Mouse (Mus musculus) fat pad, adult 2 months (tissue): ENCODE measurements at regions not wholly inside any gene's neighbourhood (a gene's known extent, or its start where the extent isn't known, plus 50 kb on each side); places are given as distances from the start of the nearest gene placed in this dataset.
"Not testable (repeated sequence)": the region's sequence is repeated elsewhere in the genome, so short reads cannot be mapped to it uniquely, and the experiment has no call there.

ENCODE experiments used
- DNase-seq: peaks from one replicate; pipeline ENCODE4 v3.0.0-alpha.2; 2011; ENCODE audit warnings: low read depth, low spot score; ENCODE audit errors: extremely low read depth

GRCm38 (mm10) chr5:40177982-40178748, 422.9 kb upstream of the Hs3st1 start:
- no peak for DNase-seq

DNA sequence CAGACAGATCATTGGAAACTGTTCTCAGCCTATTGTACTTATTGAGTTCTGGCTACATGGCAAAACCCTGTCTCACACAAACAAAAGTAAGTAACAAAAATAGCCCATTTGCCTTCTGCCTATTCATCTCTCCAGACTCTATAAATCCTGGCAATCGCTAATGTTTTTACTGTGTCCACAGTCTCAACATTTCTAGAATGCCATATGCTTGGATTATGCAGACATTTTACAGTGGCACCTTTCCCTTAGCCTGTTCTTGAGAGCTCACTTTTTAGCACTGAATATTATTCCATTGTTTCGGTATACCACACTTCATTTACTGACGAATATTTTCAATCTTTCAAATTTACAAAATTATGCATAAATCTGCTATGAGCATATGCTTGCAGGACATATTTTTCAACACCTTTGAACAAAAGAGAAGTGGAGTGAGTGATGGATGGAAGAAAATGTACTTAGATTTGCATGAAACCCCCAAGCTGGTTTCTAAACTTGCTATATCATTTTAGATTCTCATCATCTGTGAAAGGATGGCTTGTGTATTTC, 381.5 kb upstream of the Hs3st1 start:
- no peak for DNase-seq

DNA sequence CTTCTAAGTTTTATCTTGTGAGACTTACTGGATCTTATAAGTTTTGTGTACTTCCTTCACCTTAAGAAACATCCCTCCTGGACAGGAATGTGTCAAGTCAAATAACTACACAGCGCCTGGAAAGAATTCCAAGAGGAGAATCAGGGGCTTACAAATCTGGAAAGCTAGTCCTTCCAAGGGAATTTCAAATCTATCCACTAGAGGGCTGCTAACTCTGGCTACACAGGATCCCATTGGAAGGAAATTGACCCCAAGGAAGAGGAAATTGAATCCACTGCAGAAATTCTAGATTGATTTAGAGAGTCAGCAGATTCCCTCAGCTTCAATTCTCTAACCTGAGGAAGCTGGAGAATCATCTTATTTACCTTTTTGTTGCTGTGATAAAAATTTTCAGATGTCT, 369.1 kb upstream of the Hs3st1 start:
- DNase-seq = no peak

- DNase-seq = no peak
These were observed 361.6 kb upstream of the Hs3st1 start for GRCm38 (mm10) chr5:40116849-40117248.

GRCm38 (mm10) chr5:40089576-40089975, 334.3 kb upstream of the Hs3st1 start:
- not testable (repeated sequence) for DNase-seq

DNA sequence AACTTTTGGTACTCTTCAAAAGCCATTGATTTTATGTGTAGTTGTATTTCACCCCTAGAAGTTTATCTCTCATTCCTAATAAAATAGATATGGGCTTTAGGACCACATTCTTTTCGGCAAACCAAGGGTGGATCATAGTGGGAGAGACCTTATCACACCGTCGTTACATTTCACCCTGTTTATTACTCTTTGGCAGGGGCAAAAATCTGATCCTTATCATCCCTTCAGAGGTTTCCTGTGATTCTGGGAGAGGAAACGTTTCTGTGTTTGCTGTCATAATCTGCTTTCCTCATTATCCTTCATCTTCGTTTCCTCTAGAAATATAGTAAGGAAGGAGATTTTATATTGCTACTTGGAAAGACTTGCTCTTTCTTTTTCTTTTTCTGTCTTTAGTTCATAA, 290.0 kb upstream of the Hs3st1 start:
- DNase-seq = no peak

GRCm38 (mm10) chr5:40034452-40034851, 279.2 kb upstream of the Hs3st1 start:
- no peak for DNase-seq

GRCm38 (mm10) chr5:40033686-40034085, 278.4 kb upstream of the Hs3st1 start:
- DNase-seq = no peak

GRCm38 (mm10) chr5:40030261-40030660, 275.0 kb upstream of the Hs3st1 start:
- DNase-seq = no peak

GRCm38 (mm10) chr5:40015946-40016345, 260.7 kb upstream of the Hs3st1 start:
- no peak for DNase-seq

DNA sequence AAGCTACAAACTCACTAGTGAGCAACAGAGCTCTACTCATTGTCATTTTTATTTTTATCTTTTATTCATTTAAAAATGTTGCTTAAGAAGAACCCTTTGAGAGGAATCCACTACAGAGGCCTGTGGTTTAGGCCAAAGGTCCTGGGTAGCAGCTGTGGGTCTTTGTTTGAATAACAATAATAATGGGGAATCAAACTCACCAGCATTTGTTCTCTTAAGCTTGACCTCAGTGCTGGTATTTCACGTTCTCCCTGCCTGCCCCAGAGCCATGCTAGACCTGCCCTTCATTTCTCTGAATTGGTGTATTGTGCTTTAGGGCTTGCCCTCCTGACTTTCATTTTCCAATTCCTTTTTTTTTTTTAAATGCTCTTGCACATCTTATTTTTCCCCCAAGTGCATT, 232.8 kb upstream of the Hs3st1 start:
- DNase-seq = no peak

DNA sequence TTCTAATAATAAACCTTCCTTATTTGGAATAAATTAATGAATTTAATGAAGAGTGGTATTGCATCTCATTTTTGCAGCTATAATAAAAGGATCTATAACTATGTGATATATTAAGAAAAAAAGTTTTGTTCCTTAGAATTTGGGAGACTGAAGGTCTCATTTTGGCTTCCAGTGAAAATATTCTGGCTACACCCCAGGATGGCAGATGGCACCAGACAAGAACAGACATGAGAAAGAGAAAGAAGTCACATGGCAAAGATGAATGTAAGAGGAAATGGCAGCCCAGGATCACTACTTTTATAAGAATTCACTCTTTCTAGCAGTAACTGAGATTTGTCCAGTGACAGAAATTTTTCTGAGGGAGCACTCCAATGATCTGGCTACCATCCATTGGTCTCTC, 209.1 kb upstream of the Hs3st1 start:
- DNase-seq = no peak

GRCm38 (mm10) chr5:39960981-39961380, 205.7 kb upstream of the Hs3st1 start:
- DNase-seq = no peak

- no peak for DNase-seq
These were observed 180.3 kb upstream of the Hs3st1 start for GRCm38 (mm10) chr5:39935564-39935963.

DNA sequence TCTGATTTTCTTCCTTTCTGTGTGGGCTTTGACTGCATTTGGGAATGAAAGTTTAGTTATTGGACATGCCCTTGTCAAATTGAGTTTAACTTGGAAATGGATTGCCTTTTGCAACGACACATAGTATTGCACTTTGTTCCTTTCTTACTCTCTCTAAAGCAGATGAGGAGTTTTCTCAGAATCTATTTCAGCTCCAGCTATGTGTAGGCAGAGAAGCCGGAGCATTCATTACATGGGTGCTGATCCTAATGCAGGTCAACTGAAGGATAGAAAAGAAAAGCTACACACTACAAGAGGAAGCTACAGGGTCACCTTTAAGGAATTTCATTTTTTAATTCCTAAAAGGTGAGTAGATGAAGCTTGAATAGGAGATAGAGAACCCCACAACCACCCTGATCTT, 176.6 kb upstream of the Hs3st1 start:
- DNase-seq = no peak

- no peak for DNase-seq
These were observed 154.1 kb upstream of the Hs3st1 start for GRCm38 (mm10) chr5:39909369-39909768.

GRCm38 (mm10) chr5:39871723-39872085, 116.4 kb upstream of the Hs3st1 start:
- no peak for DNase-seq

DNA sequence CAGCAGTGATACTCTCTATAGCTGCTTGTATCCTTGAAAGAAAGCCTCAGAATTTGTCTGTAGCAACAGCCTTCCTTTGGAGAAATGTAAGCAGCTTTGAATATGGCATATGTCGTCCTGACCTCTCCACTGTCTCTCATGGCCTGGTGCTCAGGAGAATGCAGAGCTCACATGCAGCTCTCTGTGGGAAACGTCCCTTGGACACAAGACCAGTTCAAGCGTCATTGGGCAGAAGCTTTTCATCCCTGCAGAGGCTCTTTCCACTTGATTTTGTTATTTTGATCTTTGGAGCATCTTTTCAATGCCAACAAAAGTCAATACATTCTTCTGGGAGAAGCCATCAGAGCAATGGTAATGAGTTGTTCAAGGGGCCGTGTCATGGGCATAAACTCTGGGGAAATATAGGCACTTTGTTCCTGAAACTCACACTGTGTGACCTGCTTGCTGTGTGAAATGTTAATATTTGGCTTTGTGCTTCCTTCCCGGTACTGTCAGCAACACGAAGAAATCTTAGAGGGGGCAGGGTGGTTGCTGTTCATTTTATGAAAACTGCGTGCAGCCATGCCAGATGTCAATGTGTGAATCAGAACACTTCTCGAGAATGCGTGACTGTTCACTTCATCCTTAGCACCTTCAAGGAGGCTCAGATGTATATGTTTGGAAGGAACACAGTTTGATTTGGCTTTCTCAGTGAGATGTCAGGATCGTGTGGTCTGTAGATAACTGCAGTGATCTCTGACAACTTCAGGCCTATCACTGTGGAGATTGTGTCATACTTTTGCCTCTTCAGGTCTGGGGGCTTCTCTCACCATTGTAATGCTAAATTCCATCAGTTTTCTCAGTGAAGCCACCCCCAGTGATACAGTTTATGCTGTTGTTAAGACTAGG, 115.8 kb upstream of the Hs3st1 start:
- DNase-seq = no peak

- DNase-seq = no peak
These were observed 101.9 kb upstream of the Hs3st1 start for GRCm38 (mm10) chr5:39857192-39857591.

DNA sequence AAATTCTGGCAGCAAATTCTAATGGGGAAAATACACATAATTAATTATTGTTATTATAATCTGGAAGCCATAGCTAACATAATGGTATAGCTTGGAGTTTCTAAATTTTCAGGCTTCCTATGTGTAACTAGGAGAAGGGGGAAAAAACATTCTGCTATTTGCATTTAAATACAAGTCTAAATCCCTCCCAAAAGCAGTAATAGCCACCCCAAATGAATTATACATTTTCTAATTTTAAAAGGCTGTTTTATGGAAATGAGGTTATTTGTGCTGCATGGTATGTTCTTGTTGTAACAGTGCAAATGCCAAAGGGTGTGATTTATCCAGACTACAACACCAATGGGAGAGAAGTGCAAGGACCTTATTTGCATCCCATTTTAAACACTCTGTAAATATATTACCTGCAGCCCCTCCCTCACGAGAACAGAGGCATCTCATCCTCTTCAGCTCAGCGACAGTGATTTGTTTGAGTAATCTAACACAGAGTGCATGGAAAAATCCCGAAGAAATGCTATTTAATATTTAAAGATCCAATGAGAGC, 101.4 kb upstream of the Hs3st1 start:
- DNase-seq = no peak

- DNase-seq = no peak
These were observed 100.7 kb upstream of the Hs3st1 start for GRCm38 (mm10) chr5:39855685-39856615.
